Mouse (Mus musculus) ovary, postnatal 14 days (tissue): ENCODE measurements at regions not wholly inside any gene's neighbourhood (a gene's known extent, or its start where the extent isn't known, plus 50 kb on each side); places are given as distances from the start of the nearest gene placed in this dataset.

ENCODE experiments used
- DNase-seq: peaks from one replicate; pipeline ENCODE4 v3.0.0; 2022; ENCODE audit warnings: low spot score

DNA sequence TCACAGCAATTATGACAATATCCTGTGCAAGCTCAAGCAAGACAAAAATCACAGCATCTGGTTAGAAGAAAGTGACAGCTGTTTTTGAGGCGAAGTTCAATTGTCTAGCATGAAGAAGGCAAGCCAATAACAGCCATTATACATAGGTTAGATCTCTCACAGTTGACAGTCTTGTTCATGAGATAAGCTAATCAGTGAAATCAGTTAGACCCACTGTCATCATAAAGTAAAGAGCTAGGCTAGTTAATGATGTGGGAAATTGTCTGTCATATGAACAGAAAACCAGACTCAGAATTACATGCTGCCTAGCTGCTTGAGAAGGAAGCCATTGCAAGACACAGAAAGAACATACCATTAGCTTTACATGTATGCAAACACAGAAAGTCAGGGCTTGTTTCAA lies 470.2 kb upstream of the 5930422O12Rik start:
- DNase-seq: no peak

DNA sequence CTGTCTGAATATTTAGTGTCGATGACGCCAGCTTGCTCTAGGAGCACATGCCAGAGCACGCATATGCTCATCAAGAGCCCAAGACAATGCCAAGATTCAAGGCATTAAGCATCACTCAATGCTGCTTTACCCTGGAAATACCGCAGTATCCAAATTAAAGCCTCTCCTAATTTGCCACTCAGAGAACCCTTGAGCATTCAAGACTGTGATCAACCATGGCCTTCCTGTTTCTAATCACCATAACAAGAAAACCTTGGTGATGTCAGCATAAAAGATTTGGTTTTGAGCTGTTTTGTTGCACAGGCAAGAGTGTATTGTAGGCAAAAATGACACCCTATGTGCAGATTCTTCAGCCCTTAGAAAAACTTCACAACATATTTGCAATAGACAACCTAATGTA lies 469.7 kb upstream of the 5930422O12Rik start:
- no peak for DNase-seq

DNA sequence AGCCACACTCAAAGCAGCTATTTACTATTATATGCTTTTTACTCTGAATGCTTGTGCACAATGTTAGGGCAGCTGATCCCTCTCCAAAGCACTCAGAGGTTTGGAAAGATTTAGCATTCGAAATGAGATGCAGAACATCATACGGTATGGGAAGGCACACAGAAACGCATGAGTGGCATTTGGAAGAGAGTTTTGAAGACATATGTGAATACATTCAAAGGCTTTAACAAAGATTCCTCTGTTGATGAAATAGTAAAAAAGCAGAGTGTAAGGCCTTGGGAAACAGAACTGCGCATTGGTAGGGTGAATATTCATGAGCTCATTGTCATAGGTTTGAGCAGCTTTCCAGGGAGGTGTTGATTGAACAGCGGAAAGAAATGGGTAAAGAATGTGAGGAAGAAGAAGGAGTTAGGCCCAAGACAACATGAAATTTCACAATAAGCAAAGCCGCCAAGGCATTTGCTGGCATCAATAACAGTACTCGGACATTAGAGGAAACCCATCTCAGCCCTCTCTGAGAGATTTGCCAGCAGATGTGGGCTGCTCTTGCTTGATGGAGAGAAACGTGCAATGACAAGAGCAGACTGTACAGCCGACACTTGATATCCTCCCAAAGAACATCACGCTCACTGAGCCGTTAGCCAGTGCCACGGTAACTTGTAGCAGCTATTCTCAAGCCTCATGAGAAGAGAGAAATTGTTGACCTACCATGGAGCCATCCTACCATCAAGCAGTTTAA lies 469.0 kb upstream of the 5930422O12Rik start:
- DNase-seq: no peak

GRCm38 (mm10) chr8:32990216-32990615 lies 438.3 kb upstream of the 5930422O12Rik start:
- DNase-seq: no peak

DNA sequence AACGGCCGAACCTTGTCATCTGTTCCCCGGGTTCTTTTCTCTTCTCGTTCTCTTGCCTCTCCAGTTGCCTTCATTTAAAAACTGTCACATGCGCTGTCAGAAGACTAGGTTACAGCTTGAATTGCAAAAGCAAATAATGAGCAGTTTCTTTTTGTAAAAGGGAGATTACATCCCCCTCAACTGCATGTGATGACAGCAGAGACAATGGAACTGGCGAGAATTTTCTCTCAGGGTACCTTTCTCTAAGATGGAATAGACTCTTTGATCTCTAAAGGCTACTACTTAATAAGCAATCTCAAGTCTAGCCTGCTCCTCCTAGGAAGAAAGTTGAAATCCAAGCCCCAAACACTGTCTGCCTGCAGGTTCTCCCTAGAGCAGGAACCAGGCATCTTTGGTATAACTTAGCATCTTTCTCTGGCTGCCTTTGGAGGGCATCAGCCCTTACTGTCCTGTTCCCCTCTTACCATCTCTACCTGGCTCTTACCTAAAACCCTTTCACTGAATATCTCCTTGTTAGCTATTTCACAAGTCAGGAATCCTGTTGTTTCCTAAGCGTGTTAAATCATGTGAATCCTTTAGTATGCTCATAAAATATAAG lies 424.4 kb upstream of the 5930422O12Rik start:
- no peak for DNase-seq

- DNase-seq: no peak
Measured at GRCm38 (mm10) chr8:33004570-33004969, 423.9 kb upstream of the 5930422O12Rik start.

DNA sequence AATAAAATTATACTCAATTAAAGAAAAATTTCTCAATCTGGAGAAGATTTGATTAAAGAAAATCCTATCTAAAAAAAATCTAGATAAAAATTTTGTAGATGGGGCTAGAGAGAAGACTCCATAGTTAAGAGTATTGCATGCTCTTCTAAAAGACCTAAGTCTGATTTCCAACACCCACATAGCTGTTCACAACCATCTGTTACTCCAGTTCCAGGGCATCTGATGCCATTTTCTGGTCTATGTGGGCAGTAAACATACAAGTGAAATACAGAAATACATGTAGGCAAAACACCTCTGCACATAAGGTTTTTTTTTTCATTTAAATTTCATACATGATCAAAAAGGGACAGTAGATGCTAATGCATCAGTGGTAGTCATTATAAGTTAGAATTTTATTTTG lies 418.4 kb upstream of the 5930422O12Rik start:
- no peak for DNase-seq

- no peak for DNase-seq
Measured at GRCm38 (mm10) chr8:33012784-33013183, 415.7 kb upstream of the 5930422O12Rik start.

- no peak for DNase-seq
Measured at GRCm38 (mm10) chr8:33015861-33016260, 412.6 kb upstream of the 5930422O12Rik start.

- DNase-seq: no peak
Measured at GRCm38 (mm10) chr8:33026973-33027372, 401.5 kb upstream of the 5930422O12Rik start.

DNA sequence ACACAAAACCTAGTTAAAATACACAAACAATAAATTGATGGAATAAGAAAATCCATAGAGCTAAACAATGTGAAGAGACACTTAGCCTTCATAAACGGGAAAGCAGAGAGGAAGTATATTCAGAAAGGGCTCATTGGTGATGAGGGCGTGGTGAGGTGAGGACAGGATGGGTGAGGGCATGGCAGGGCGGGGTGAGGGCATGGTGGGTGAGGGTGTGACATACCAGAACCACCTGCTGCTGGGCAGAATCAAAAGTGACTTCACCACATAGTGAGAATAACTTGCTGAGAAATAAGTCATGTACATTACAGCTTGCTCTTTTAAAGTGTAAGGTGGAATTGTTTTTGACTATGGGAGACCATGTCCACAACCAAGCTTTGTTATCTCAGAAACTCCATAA lies 399.1 kb upstream of the 5930422O12Rik start:
- no peak for DNase-seq

DNA sequence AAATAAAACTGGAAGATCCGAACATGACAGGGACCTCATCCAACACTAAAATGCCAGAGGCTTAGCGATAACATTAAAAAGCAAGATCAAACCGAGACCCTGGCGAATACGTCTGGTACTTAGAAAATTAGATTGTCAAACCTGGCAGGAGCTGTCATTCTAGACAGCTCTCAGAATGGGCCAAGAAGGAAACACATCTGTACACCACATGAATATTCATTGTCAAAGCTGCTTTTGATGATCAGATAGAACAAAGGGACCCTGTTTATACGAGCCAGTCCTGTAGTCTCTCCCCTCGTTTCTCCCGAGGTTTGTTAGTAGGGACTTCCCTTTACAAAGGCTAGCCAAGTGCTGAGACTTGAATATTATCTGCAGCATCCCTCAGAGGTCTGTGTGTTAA lies 376.5 kb upstream of the 5930422O12Rik start:
- DNase-seq: no peak

- no peak for DNase-seq
Measured at GRCm38 (mm10) chr8:33065566-33065965, 362.9 kb upstream of the 5930422O12Rik start.

- DNase-seq: no peak
Measured at GRCm38 (mm10) chr8:33066168-33066567, 362.3 kb upstream of the 5930422O12Rik start.

DNA sequence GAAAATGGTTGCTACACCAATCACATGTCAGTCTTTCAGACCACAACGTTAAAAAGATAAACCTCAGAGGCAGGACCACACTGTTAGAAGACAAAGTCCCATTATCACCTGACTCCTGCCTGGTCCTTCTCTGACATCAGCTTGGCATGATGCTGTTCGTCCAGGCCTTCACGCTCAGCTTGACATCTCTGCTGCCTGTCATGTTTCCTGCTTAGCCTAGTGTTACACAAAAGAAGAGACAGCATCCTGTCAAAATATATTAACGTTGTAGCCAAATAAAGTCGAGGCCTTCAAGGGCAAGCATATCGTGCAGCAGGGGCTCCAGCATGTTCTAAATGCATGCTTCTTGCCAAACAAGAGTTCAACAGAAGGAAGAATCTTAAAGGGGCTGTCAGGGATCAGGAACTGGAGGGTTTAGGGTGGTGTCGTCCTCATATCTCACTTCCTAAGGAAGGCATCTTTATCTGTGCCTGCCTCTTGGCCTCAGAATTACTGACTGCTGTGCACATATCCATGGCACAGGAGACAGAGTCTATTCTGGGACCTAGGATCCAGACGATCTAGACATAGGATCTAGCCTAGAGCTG lies 361.0 kb upstream of the 5930422O12Rik start:
- no peak for DNase-seq

- DNase-seq: no peak
Measured at GRCm38 (mm10) chr8:33068468-33068867, 360.0 kb upstream of the 5930422O12Rik start.

GRCm38 (mm10) chr8:33075186-33075585 lies 353.3 kb upstream of the 5930422O12Rik start:
- DNase-seq: no peak

DNA sequence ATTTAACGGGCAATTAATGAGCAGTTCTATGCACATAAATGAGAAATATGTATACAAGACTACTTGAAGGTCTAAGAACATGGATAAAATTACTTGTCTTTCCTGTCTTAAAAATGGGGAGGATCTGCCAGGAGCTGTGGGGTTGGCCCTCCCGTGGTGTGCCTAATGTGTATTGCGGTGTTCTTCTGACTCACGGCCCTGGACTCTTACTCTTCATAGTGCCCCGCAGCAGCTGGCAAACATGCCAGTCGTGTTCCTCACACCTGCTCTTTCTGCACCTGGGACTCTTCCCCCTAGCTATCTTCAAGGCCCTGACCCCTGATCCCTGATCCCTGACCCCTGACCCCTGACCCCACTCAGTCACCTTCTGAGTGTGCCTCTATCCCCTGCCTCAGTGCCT lies 352.3 kb upstream of the 5930422O12Rik start:
- DNase-seq: no peak

DNA sequence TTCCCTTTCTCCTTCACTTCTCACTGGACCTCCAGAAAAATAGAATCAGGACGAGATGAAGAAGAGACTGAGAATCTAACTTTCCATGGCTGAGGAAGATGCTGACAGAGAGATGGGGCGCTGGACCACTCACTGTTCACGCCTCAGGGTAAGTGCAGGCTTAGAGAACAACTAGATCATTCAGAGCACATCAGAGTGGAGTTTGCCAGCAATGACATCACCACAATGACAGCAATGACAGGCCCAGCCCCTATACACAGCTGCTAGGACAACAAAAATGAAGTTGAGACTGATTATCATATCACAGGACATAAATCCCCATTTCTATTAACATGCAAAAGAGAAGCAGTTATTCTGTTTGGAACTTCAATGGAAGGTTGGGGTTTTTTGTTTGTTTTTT lies 350.4 kb upstream of the 5930422O12Rik start:
- no peak for DNase-seq

DNA sequence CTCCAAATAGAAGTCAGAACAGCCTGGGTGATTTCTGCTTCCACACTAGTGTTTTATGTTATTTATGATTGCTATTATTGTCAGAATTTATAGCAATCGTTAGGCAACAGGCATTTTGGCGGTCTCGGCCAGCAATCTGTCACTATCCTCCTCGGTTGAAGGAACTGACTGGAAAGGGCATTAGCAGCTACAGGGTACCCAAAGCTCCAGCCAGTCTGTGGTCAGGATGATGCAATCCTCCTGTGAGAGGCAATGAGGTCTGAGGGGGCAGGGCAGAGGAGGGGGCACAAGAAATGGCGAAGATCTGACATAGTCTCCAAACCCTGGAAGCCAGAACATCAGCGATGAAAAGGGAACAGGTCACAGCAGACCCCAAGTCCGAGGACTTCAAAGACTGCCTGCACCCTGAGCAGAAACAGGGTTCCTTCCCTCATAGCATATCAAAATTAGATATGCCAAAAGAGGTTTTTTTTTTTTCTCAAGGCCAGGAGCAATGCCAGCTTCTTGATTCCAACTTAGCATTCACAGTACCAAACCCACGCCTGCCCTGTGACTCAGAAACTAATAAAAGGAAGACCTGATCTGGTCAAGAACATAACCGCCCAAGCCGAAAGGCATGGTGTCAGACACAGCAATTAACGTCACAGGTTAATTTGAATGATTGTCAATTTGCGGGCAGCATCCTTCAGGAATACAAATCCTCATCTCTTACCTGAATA lies 348.5 kb upstream of the 5930422O12Rik start:
- no peak for DNase-seq

- no peak for DNase-seq
Measured at GRCm38 (mm10) chr8:33081941-33082340, 346.6 kb upstream of the 5930422O12Rik start.

GRCm38 (mm10) chr8:33085461-33085860 lies 343.0 kb upstream of the 5930422O12Rik start:
- DNase-seq: no peak

DNA sequence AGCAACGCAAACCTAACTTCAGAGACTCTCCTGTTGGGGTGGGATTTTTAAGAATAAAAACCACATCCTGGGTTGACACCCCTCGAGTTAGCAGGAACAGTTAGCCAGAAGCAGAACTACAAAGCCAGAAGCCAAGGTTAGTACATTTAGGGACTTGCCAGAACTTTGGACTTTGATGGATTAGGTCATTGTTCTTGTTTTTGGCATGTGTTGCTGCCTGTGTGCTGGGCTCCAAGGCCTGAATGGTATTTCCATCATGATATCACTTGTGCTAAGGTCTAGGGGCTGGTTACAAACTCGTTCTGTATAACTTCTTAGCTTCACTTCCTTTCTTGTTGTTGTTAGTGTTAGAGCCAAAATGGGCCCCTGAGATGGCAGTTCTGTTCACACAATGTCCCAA lies 338.8 kb upstream of the 5930422O12Rik start:
- peak; percentile 2 for DNase-seq
